Mouse (Mus musculus) heart, adult 2 months (tissue): ENCODE results near the gene Spata13. TPM values are rescaled to one million over a fixed set of nuclear protein-coding genes. Genes with fewer than 3 reads are reported as not detected.

Experiments
- DNase-seq, 2 experiments: peaks; one replicate each; pipeline ENCODE4 v3.0.0; 2021
- H3K27ac ChIP-seq: fragments of 200-600 bp; 2 replicates; pipeline ENCODE4 v1.8.1; 2022
- H3K27me3 ChIP-seq: fragments of 200-500 bp; 2 replicates; pipeline ENCODE4 v1.6.1; 2012; ENCODE audit warnings: mild to moderate bottlenecking, low read length, inconsistent platforms, mixed read lengths; ENCODE audit not compliant: control insufficient read depth, insufficient read depth
- H3K36me3 ChIP-seq: fragments of 200-500 bp; 2 replicates; pipeline ENCODE4 v1.6.1; 2012; ENCODE audit warnings: low read length, inconsistent platforms; ENCODE audit not compliant: control insufficient read depth, insufficient read depth
- H3K4me1 ChIP-seq: fragments of 200-500 bp; 2 replicates; pipeline ENCODE4 v1.6.1; 2011; ENCODE audit warnings: low read length; ENCODE audit not compliant: control insufficient read depth, insufficient read depth
- H3K4me3 ChIP-seq: fragments of 200-600 bp; 2 replicates; pipeline ENCODE4 v1.8.1; 2022
- H3K79me2 ChIP-seq: fragments of 200-500 bp; replicated peaks from 2 replicates; pipeline ENCODE4 v1.6.1; 2012; ENCODE audit warnings: mild to moderate bottlenecking, inconsistent platforms, low read length, moderate library complexity, mixed read lengths; ENCODE audit not compliant: control insufficient read depth, insufficient read depth
- H3K9ac ChIP-seq: fragments of 200-500 bp; 2 replicates; pipeline ENCODE4 v1.6.1; 2012; ENCODE audit warnings: low read depth, mild to moderate bottlenecking, control low read depth, inconsistent platforms, low read length, mixed read lengths
- CTCF ChIP-seq: fragments of 200-600 bp; IDR thresholded peaks from 2 replicates; pipeline ENCODE4 v1.8.1; 2022; ENCODE audit warnings: antibody characterized with exemption, mild to moderate bottlenecking, moderate library complexity
- EP300 ChIP-seq: fragments of 200-500 bp; IDR thresholded peaks from 2 replicates; pipeline ENCODE4 v1.6.1; 2011; ENCODE audit warnings: low read depth, low read length, control low read depth; ENCODE audit not compliant: insufficient read depth
- POLR2A ChIP-seq: fragments of 200-500 bp; IDR thresholded peaks from 2 replicates; pipeline ENCODE4 v1.6.1; 2011; ENCODE audit warnings: mild to moderate bottlenecking, low read depth, low read length, control low read depth; ENCODE audit not compliant: insufficient read depth
- WGBS: fragments of 180-500 bp; shearing (Covaris S2); methylation state at CpG from one replicate; pipeline ENCODE4 v1.1.7; 2018; 5-methylcytosine and 5-hydroxymethylcytosine counted together
- intact Hi-C: fragments of 180-260 bp; cut with DNase I; formaldehyde crosslinking; loops from one replicate; pipeline ENCODE4 v1.15.1; 2025
- long read RNA-seq: library from polyadenylated mRNA; stranded (forward); transcript quantifications from one replicate; pipeline ENCODE4 v2.0.0, GENCODE M21; 2021
- polyA plus RNA-seq: library from polyadenylated mRNA; depleted of rRNA; stranded (reverse); fragments of >200 nt; gene quantifications from 2 replicates; pipeline ENCODE4 v1.2.3, GENCODE M21; 2012; rRNA removed
- total RNA-seq, 2 experiments: library from RNA; stranded (reverse); gene quantifications; 2 replicates each; pipeline ENCODE4 v1.2.3; 2021

The Spata13 gene
- total RNA-seq = 10 to 100 TPM; 13.1 to 14.7 TPM
- polyA plus RNA-seq = 9.5 and 14.4 TPM in 2 replicates
- long read RNA-seq, full-length matches to known transcripts = 1 of 2 reads
- long read RNA-seq, partial matches to known transcripts = 0 of 2 reads
- long read RNA-seq, other reads (novel, unspliced or antisense) = 1 of 2 reads

GRCm38 (mm10) chr14:60633961-60634864, at the start of gene Spata13:
Gene Spata13, plus strand, starts transcription at chr14:60634001.
- Histone ChIP-seq H3K4me1 (peaks cover 7% of the 10 kb centered on the region), H3K27ac (peak within 1 kb of the TSS; percentile 81), H3K27me3 (no peaks in the 10 kb centered on the region), H3K9ac (peak within 1 kb of the TSS; percentile 78), H3K36me3 (peaks cover 3% of the 10 kb centered on the region; the same call in 1 of the 2 replicates), H3K4me3 (peak within 1 kb of the TSS; percentile 69), H3K79me2 (peaks cover 2% of the 10 kb centered on the region; the same call in 1 of the 2 replicates)
- TF ChIP-seq POLR2A = peak; percentile 57; the same call in 1 of the 2 replicates
- TF ChIP-seq CTCF = no peak
- 2% methylated on average over 50 of the region's 50 CpGs for WGBS
- intact Hi-C loops = loop anchor here (2.0 kb wide), 1 partner anchor 109 kb away; no protein-coding TSS in a partner anchor
- DNase-seq = peak; percentile 87 to 90

DNA sequence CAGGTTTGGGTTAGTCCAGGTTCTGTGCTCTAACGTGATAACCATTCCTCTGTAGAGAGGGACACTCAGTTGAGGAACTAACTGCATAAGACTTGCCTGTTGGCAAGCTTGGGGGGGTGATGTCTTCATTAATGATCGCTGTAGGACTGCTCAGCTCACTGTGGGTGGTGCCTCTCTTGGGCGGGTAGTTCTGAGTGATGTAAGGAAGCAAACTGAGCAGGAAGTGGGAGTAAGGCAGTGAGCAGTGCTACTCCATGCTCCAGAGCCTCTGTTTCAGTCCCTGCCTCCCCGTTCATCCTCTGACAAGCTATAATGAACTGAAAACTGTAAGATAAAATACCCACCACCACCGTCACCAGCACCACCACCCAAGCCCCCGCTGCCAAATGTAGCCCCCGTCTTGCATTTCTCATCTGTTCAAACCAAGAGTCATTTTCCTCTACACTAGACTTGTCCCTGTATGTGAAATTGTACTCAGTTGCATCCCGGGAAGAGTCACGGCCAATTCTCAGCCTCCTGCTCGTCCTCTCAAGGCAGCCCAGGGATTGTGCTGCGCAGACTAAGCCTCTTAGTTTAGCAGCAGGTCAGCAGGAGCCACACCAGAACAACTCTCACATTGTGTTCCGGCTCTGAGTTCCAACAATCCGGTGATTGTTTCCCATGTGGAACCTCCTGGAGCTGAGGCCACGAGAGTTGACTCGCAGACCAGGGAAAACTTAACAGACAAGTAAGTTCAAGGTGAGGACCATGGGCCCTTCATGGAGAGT, 46.9 kb upstream of the Spata13 start:
- peak in 1 of 2 experiments; percentile 35 for DNase-seq
- Histone ChIP-seq H3K79me2 (no peaks in the 10 kb centered on the region), H3K9ac (no peak overlapping the region), H3K36me3 (no peaks in the 10 kb centered on the region), H3K4me3 (no peak overlapping the region), H3K27me3 (no peaks in the 10 kb centered on the region), H3K4me1 (peaks cover 7% of the 10 kb centered on the region), H3K27ac (peak overlapping the region; percentile 55)
- intact Hi-C loops = loop anchor here (5.0 kb wide), 2 partner anchors 50 to 100 kb away; no protein-coding TSS in a partner anchor
- 43% methylated on average over 15 of the region's 15 CpGs for WGBS
- TF ChIP-seq CTCF = no peak
- 0 out of 2 replicates have a peak, but pooled peaks have one; percentile 48 for TF ChIP-seq EP300
- no peak for TF ChIP-seq POLR2A

DNA sequence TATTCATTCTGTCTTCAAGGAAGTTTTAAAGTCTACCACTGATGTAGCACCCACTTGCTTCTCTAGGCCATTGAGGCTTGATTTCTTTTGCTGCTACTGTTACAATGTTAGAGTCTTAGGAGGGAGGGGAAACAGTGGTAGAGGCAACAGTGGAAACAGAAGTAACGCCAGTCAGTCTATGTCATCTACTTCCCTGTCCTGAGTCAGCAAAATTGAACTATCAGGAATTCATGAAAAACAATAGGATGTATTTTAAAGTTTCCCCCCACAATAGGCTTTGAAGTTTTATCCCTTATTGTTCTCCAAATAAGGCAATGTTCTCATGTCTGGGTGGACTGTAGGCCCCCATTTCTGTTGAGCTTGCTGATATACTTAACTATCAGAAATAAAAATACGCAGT, 44.8 kb upstream of the Spata13 start:
- no peak overlapping the region for H3K4me3 ChIP-seq
- no peak for DNase-seq
- H3K27me3 ChIP-seq = no peaks in the 10 kb centered on the region
- no peak overlapping the region for H3K9ac ChIP-seq
- intact Hi-C loops = loop anchor here (5.0 kb wide), 2 partner anchors 48 to 98 kb away; no protein-coding TSS in a partner anchor
- H3K4me1 ChIP-seq = peaks cover 18% of the 10 kb centered on the region
- H3K27ac ChIP-seq = no peak overlapping the region
- H3K79me2 ChIP-seq = no peaks in the 10 kb centered on the region
- WGBS = 71% methylated on average over 2 of the region's 2 CpGs
- TF ChIP-seq EP300 = no peak
- TF ChIP-seq POLR2A = no peak
- no peak for TF ChIP-seq CTCF
- no peaks in the 10 kb centered on the region; the same call in 1 of the 2 replicates for H3K36me3 ChIP-seq

- H3K9ac ChIP-seq = peak overlapping the region; percentile 15; the same call in 1 of the 2 replicates
Measured at GRCm38 (mm10) chr14:60592339-60592738, 41.5 kb upstream of the Spata13 start.

GRCm38 (mm10) chr14:60592822-60593221, 41.0 kb upstream of the Spata13 start:
- H3K27ac ChIP-seq = peak overlapping the region; percentile 76

More at GRCm38 (mm10) chr14:60592339-60592738, 41.5 kb upstream of the Spata13 start:
- H3K79me2 ChIP-seq = no peaks in the 10 kb centered on the region
- intact Hi-C loops = loop anchor here (5.0 kb wide), 2 partner anchors 60 to 175 kb away; partner anchors contain the start of gene C1qtnf9
- peak overlapping the region; percentile 76 for H3K27ac ChIP-seq
- H3K36me3 ChIP-seq = no peaks in the 10 kb centered on the region; the same call in 1 of the 2 replicates
- no peak overlapping the region for H3K4me3 ChIP-seq
- no peak for DNase-seq
- TF ChIP-seq POLR2A (no peak), CTCF (no peak), EP300 (no peak)
- peaks cover 18% of the 10 kb centered on the region for H3K4me1 ChIP-seq
- 48% methylated on average over 5 of the region's 5 CpGs for WGBS
- no peaks in the 10 kb centered on the region for H3K27me3 ChIP-seq

More at GRCm38 (mm10) chr14:60592822-60593221, 41.0 kb upstream of the Spata13 start:
- intact Hi-C loops = loop anchor here (5.0 kb wide), 2 partner anchors 61 to 174 kb away; partner anchors contain the start of gene C1qtnf9
- H3K9ac ChIP-seq = peak overlapping the region; percentile 21; the same call in 1 of the 2 replicates
- no peaks in the 10 kb centered on the region for H3K27me3 ChIP-seq
- TF ChIP-seq POLR2A (no peak), EP300 (peak; percentile 57; the same call in 1 of the 2 replicates)
- H3K79me2 ChIP-seq = no peaks in the 10 kb centered on the region
- 5% methylated on average over 7 of the region's 7 CpGs for whole genome bisulfite sequencing
- peaks cover 18% of the 10 kb centered on the region for H3K4me1 ChIP-seq
- no peak overlapping the region for H3K4me3 ChIP-seq
- no peaks in the 10 kb centered on the region; the same call in 1 of the 2 replicates for H3K36me3 ChIP-seq
- DNase-seq = peak; percentile 43 to 54
